Mouse (Mus musculus) ES-Bruce4 (cell line): ENCODE measurements around the gene Tmem104. TPM values are rescaled to one million over a fixed set of nuclear protein-coding genes. Genes with fewer than 3 reads are reported as not detected.

Source experiments
- H3K27ac ChIP-seq: 2 replicates; pipeline ENCODE4 v1.5.1; 2012; ENCODE audit warnings: low read length, inconsistent platforms; ENCODE audit not compliant: insufficient read depth
- H3K27me3 ChIP-seq: 2 replicates; pipeline ENCODE4 v1.6.1; 2012; ENCODE audit warnings: mild to moderate bottlenecking, low read length, inconsistent platforms; ENCODE audit not compliant: control insufficient read depth, poor library complexity, insufficient read depth, severe bottlenecking
- H3K36me3 ChIP-seq: 2 replicates; pipeline ENCODE4 v1.6.1; 2012; ENCODE audit warnings: inconsistent platforms, mild to moderate bottlenecking, low read length, moderate library complexity; ENCODE audit not compliant: control insufficient read depth, poor library complexity, insufficient read depth, severe bottlenecking
- H3K4me1 ChIP-seq: one replicate; pipeline ENCODE4 v1.8.1; 2011; ENCODE audit warnings: low read length; ENCODE audit not compliant: control insufficient read depth, insufficient read depth
- H3K4me3 ChIP-seq: 2 replicates; pipeline ENCODE4 v1.5.1; 2011; ENCODE audit warnings: low read depth, mild to moderate bottlenecking, low read length
- H3K9ac ChIP-seq: 2 replicates; pipeline ENCODE4 v1.6.1; 2012; ENCODE audit warnings: low read depth, mild to moderate bottlenecking, inconsistent platforms; ENCODE audit not compliant: poor library complexity, severe bottlenecking
- H3K9me3 ChIP-seq: replicated peaks from 2 replicates; pipeline ENCODE4 v1.6.1; 2012; ENCODE audit warnings: mild to moderate bottlenecking, low read length, inconsistent platforms; ENCODE audit not compliant: control insufficient read depth, poor library complexity, insufficient read depth, severe bottlenecking
- CTCF ChIP-seq: IDR thresholded peaks from one replicate; pipeline ENCODE4 v1.8.1; 2011; ENCODE audit warnings: low read depth, low read length
- EP300 ChIP-seq: IDR thresholded peaks from 2 replicates; pipeline ENCODE4 v1.6.1; 2011; ENCODE audit warnings: low read depth, low read length; ENCODE audit not compliant: insufficient read depth
- POLR2A ChIP-seq: IDR thresholded peaks from one replicate; pipeline ENCODE4 v1.8.1; 2011; ENCODE audit warnings: low read length; ENCODE audit not compliant: insufficient read depth
- polyA plus RNA-seq: library from polyadenylated mRNA; stranded (reverse); fragments of >200 nt; gene quantifications from 2 replicates; pipeline ENCODE4 v1.2.4, GENCODE M21; 2011; ENCODE audit warnings: low read depth; ENCODE audit not compliant: missing spikeins, insufficient read depth, insufficient read length

Tmem104 gene
- polyA plus RNA-seq, 1 experiment, result 8.0 TPM

GRCm38 (mm10) chr11:115277604-115277975 lies 90.3 kb downstream of the Tmem104 start:
- Histone ChIP-seq H3K36me3 (no peaks in the 10 kb centered on the region), H3K27ac (no peak overlapping the region), H3K27me3 (no peaks in the 10 kb centered on the region), H3K4me3 (peak overlapping the region; percentile 89), H3K4me1 (peaks cover 5% of the 10 kb centered on the region), H3K9me3 (no peaks in the 10 kb centered on the region), H3K9ac (peak overlapping the region; percentile 74)
- TF ChIP-seq POLR2A (no peak), EP300 (no peak), CTCF (no peak)

- Histone ChIP-seq H3K9ac (0 out of 2 replicates have a peak overlapping the region, but pooled peaks have one; percentile 74), H3K9me3 (no peaks in the 10 kb centered on the region), H3K4me3 (no peak overlapping the region), H3K4me1 (peaks cover 5% of the 10 kb centered on the region), H3K36me3 (no peaks in the 10 kb centered on the region), H3K27ac (no peak overlapping the region), H3K27me3 (no peaks in the 10 kb centered on the region)
- TF ChIP-seq EP300 (no peak), CTCF (no peak), POLR2A (no peak)
Measured at GRCm38 (mm10) chr11:115278176-115278575, 90.9 kb downstream of the Tmem104 start.

- H3K4me1 ChIP-seq, result peaks cover 5% of the 10 kb centered on the region
- H3K9ac ChIP-seq, result no peak overlapping the region
- no peaks in the 10 kb centered on the region for H3K9me3 ChIP-seq
- H3K4me3 ChIP-seq, result no peak overlapping the region
- H3K27me3 ChIP-seq, result no peaks in the 10 kb centered on the region
- no peak overlapping the region for H3K27ac ChIP-seq
- TF ChIP-seq EP300 (no peak), POLR2A (no peak), CTCF (no peak)
- H3K36me3 ChIP-seq, result no peaks in the 10 kb centered on the region
Measured at GRCm38 (mm10) chr11:115279726-115280125, 92.4 kb downstream of the Tmem104 start.

- TF ChIP-seq POLR2A (no peak), EP300 (no peak), CTCF (no peak)
- no peak overlapping the region for H3K27ac ChIP-seq
- peaks cover 2% of the 10 kb centered on the region for H3K4me1 ChIP-seq
- H3K36me3 ChIP-seq, result no peaks in the 10 kb centered on the region
- no peaks in the 10 kb centered on the region for H3K9me3 ChIP-seq
- H3K27me3 ChIP-seq, result no peaks in the 10 kb centered on the region
- H3K4me3 ChIP-seq, result no peak overlapping the region
- no peak overlapping the region for H3K9ac ChIP-seq
Measured at GRCm38 (mm10) chr11:115282295-115282694, 95.0 kb downstream of the Tmem104 start.

GRCm38 (mm10) chr11:115282723-115283485 lies 95.6 kb downstream of the Tmem104 start:
- H3K27me3 ChIP-seq, result no peaks in the 10 kb centered on the region
- H3K27ac ChIP-seq, result no peak overlapping the region
- H3K9ac ChIP-seq, result no peak overlapping the region
- H3K36me3 ChIP-seq, result no peaks in the 10 kb centered on the region
- H3K9me3 ChIP-seq, result no peaks in the 10 kb centered on the region
- H3K4me3 ChIP-seq, result no peak overlapping the region
- TF ChIP-seq EP300 (no peak), POLR2A (no peak), CTCF (no peak)
- H3K4me1 ChIP-seq, result peaks cover 2% of the 10 kb centered on the region

GRCm38 (mm10) chr11:115283486-115283765 lies 96.1 kb downstream of the Tmem104 start:
- Histone ChIP-seq H3K9me3 (no peaks in the 10 kb centered on the region), H3K27me3 (no peaks in the 10 kb centered on the region), H3K4me1 (peaks cover 2% of the 10 kb centered on the region), H3K36me3 (no peaks in the 10 kb centered on the region), H3K4me3 (no peak overlapping the region), H3K9ac (no peak overlapping the region), H3K27ac (no peak overlapping the region)
- TF ChIP-seq POLR2A (no peak), EP300 (no peak), CTCF (no peak)
